9 mouse cellular contexts compared by ENCODE assay signal in the genomic region with DNA sequence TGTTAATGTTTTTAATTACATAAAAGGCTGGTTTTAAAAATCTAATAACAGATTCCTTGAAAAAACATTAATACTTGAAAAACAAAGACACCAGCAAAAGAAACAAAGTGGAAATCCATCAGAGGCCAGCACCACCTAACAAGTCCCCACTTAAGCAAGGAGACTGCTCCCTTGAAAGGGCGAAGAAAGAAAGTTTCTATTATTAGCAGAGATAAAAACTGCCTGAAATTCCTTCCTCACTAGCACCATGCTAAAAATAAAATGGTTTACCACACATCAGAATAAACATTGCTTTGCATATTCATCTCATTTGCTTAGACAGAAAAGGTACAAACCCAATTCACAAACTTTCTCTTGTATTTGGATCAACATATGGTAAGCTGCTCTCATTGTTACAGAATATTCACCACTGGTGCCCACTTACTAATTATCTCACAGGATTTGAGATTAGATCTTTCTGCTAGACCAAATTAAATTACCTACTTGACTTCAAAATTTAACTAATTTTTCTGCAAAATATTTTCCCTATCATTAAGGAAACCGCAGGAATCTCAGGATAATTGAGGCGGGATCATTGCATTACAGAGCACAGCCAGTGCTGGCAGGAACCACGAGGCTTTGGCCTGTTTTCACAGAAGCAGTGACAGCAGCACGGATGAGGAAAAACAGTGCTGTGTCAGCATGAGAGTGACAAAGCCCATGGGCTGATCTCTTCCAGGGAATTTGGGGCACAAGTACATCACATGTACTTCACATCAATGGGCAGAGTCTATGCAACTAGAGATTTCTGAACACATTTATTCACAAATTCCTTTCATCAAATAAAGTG. TPM values are rescaled to one million over a fixed set of nuclear protein-coding genes. Genes with fewer than 3 reads are reported as not detected.
DNase-seq lines count a peak whose midpoint lies in the region; ATAC-seq lines count a peak whose summit lies in the region.
"Had no signal": no experiment of that assay in that cellular context is flagged by ENCODE, and none has a peak within 500 bp of the region (broad histone marks: within the 10 kb centered on the region; RNA-seq: fewer than 3 reads in every experiment).

No protein-coding gene starts in this region.

- H3K27ac ChIP-seq in forebrain, embryonic 16.5 days (ENCODE audit: low read length): no peak overlapping the region
- H3K27ac ChIP-seq: liver, embryonic 15.5 days had no signal

- no peaks in the 10 kb centered on the region for H3K36me3 ChIP-seq in forebrain, embryonic 16.5 days (ENCODE audit: control insufficient read depth, insufficient read depth)
- H3K36me3 ChIP-seq: liver, embryonic 15.5 days had no signal

- no peaks in the 10 kb centered on the region for H3K27me3 ChIP-seq in forebrain, embryonic 16.5 days (replicated peaks; ENCODE audit: control insufficient read depth, insufficient read depth, low read length)
- H3K27me3 ChIP-seq: liver, embryonic 15.5 days had no signal

- H3K4me1 ChIP-seq in forebrain, embryonic 16.5 days (replicated peaks; ENCODE audit: control insufficient read depth, insufficient read depth, low read length): peaks cover 10% of the 10 kb centered on the region
- H3K4me1 ChIP-seq: liver, embryonic 15.5 days had no signal

- no peak overlapping the region for H3K9ac ChIP-seq in forebrain, embryonic 16.5 days (replicated peaks; ENCODE audit: low read depth, low read length)
- H3K9ac ChIP-seq: liver, embryonic 15.5 days had no signal

- H3K4me3 ChIP-seq in forebrain, embryonic 16.5 days (replicated peaks; ENCODE audit: low read length): no peak overlapping the region
- H3K4me3 ChIP-seq: liver, embryonic 15.5 days had no signal

- H3K9me3 ChIP-seq in forebrain, embryonic 16.5 days (ENCODE audit: control insufficient read depth, low read length): no peaks in the 10 kb centered on the region
- H3K9me3 ChIP-seq: liver, embryonic 15.5 days had no signal

- no peak overlapping the region for H3K4me2 ChIP-seq in forebrain, embryonic 16.5 days (ENCODE audit: low read length)
- H3K4me2 ChIP-seq: liver, embryonic 15.5 days had no signal

- DNase-seq in layer of hippocampus, adult 11-12 months (ENCODE audit: low spot score): peak; percentile 21
- no peak for DNase-seq in layer of hippocampus, adult 9-11 months
- peak; percentile 69 for DNase-seq in cerebellum, adult 11-12 months
- peak; percentile 61 for DNase-seq in heart, postnatal 4 days
- no peak for DNase-seq in frontal cortex, postnatal 25 days (ENCODE audit: low spot score in 2 of 2)
- no peak for DNase-seq in ovary, adult 18-20 months (ENCODE audit: low spot score)
- DNase-seq in spleen, postnatal 4 days (ENCODE audit: low spot score in 2 of 2): no peak

- 22% methylated on average over 5 of the region's 5 CpGs for WGBS in forebrain, embryonic 16.5 days

- ATAC-seq in forebrain, embryonic 16.5 days: peak; percentile 61; the same call in 1 of the 2 replicates

RNA-seq across cellular contexts. Expression of a gene that starts 9.0 kb away (rescaled TPM):
- polyA plus RNA-seq in forebrain, embryonic 16.5 days (2015; fragmentation: Nextera tagmentation; extraction: Ambion mirVana): 14.0 and 14.4 TPM in 2 replicates
- 10 to 100 TPM; 88.5 to 89.9 TPM for total RNA-seq in heart, postnatal 4 days (2021)

RNA-seq across cellular contexts. Expression of a gene that starts 56.4 kb away (rescaled TPM):
- 67.7 and 76.8 TPM in 2 replicates for polyA plus RNA-seq in forebrain, embryonic 16.5 days (2015; fragmentation: Nextera tagmentation; extraction: Ambion mirVana)
- total RNA-seq in heart, postnatal 4 days (2021): 10 to 100 TPM; 46.0 to 47.7 TPM

Comparison
In these comparisons a context has a peak if more than half of its experiments do, and no peak if none do; other contexts are left out.
1. DNase-seq: peak in layer of hippocampus, adult 11-12 months (single experiment), cerebellum, adult 11-12 months (single experiment) and heart, postnatal 4 days (single experiment); none in layer of hippocampus, adult 9-11 months (single experiment), frontal cortex, postnatal 25 days (0 of 2), ovary, adult 18-20 months (single experiment) and spleen, postnatal 4 days (0 of 2).